Comparison of ENCODE assay signal across 9 mouse cellular contexts in genomic region chr1:55362634-55363033, GRCm38 (mm10). TPM values are rescaled to one million over a fixed set of nuclear protein-coding genes. Genes with fewer than 3 reads are reported as not detected.
A peak's percentile ranks its signal among the peaks of the same experiment; 100 is the strongest.
DNase-seq lines count a peak whose midpoint lies in the region; ATAC-seq and TF ChIP-seq lines count a peak whose summit lies in the region.
"Had no signal": no experiment of that assay in that cellular context is flagged by ENCODE, and none has a peak within 500 bp of the region (broad histone marks: within the 10 kb centered on the region; RNA-seq: fewer than 3 reads in every experiment).

No protein-coding gene starts in this region.

- peaks cover 7% of the 10 kb centered on the region; the same call in 1 of the 2 replicates for H3K9me3 ChIP-seq in lung, embryonic 14.5 days (ENCODE audit: low read depth, low read length)
- H3K9me3 ChIP-seq in forebrain, embryonic 10.5 days, result peaks cover 9% of the 10 kb centered on the region
- peaks cover 7% of the 10 kb centered on the region for H3K9me3 ChIP-seq in intestine, embryonic 16.5 days (ENCODE audit: control insufficient read depth, low read length)
- no peaks in the 10 kb centered on the region for H3K9me3 ChIP-seq in neural tube, embryonic 14.5 days (ENCODE audit: control insufficient read depth, low read length)

- no peaks in the 10 kb centered on the region for H3K4me1 ChIP-seq in lung, embryonic 14.5 days (ENCODE audit: insufficient read depth)
- peaks cover 9% of the 10 kb centered on the region for H3K4me1 ChIP-seq in forebrain, embryonic 10.5 days
- H3K4me1 ChIP-seq in intestine, embryonic 16.5 days (ENCODE audit: control insufficient read depth, insufficient read depth, low read length), result peaks cover 4% of the 10 kb centered on the region; the same call in 1 of the 2 replicates
- no peaks in the 10 kb centered on the region for H3K4me1 ChIP-seq in neural tube, embryonic 14.5 days (ENCODE audit: control insufficient read depth, insufficient read depth, low read length)

- WGBS in lung, embryonic 14.5 days, result 50% methylated on average over 27 of the region's 49 CpGs
- 46% methylated on average over 49 of the region's 49 CpGs for WGBS in forebrain, embryonic 10.5 days
- 45% methylated on average over 48 of the region's 49 CpGs for WGBS in intestine, embryonic 16.5 days
- 45% methylated on average over 47 of the region's 49 CpGs for WGBS in neural tube, embryonic 14.5 days

- DNase-seq in lung, embryonic 14.5 days, result no peak
- no peak for DNase-seq in lung, postnatal 4 days
- DNase-seq in forebrain, embryonic 10.5 days (ENCODE audit: extremely low spot score, low spot score), result no peak
- no peak for DNase-seq in layer of hippocampus, adult 9-10 months (ENCODE audit: low spot score)
- DNase-seq in right cerebral cortex, adult 18-20 months, result no peak
- DNase-seq in ovary, postnatal 36 days (ENCODE audit: low spot score), result no peak

- ATAC-seq in lung, embryonic 14.5 days (ENCODE audit: insufficient read depth), result 0 out of 2 replicates have a peak, but pooled peaks have one; percentile 21
- ATAC-seq in intestine, embryonic 16.5 days, result peak; percentile 46
- peak; percentile 31; the same call in 1 of the 2 replicates for ATAC-seq in neural tube, embryonic 14.5 days (ENCODE audit: low read depth)

- no peak overlapping the region for H3K9ac ChIP-seq in lung, embryonic 14.5 days
- no peak overlapping the region for H3K9ac ChIP-seq in intestine, embryonic 16.5 days (ENCODE audit: low read depth, low read length)
- no peak overlapping the region for H3K9ac ChIP-seq in neural tube, embryonic 14.5 days (replicated peaks; ENCODE audit: low read depth, low read length)

- TF ChIP-seq CTCF in lung, embryonic 14.5 days (IDR thresholded peaks at IDR 0.05; ENCODE audit: low read depth), result no peak

- peak overlapping the region; percentile 63 for H3K4me2 ChIP-seq in lung, embryonic 14.5 days
- H3K4me2 ChIP-seq in intestine, embryonic 16.5 days (ENCODE audit: low read depth, low read length), result peak overlapping the region; percentile 70
- H3K4me2 ChIP-seq in neural tube, embryonic 14.5 days (ENCODE audit: low read depth, low read length), result no peak overlapping the region; the same call in 1 of the 2 replicates

- H3K36me3 ChIP-seq in lung, embryonic 14.5 days (ENCODE audit: insufficient read depth), result no peaks in the 10 kb centered on the region
- no peaks in the 10 kb centered on the region for H3K36me3 ChIP-seq in forebrain, embryonic 10.5 days (replicated peaks)
- H3K36me3 ChIP-seq in intestine, embryonic 16.5 days (ENCODE audit: control insufficient read depth, insufficient read depth, low read length), result no peaks in the 10 kb centered on the region
- no peaks in the 10 kb centered on the region for H3K36me3 ChIP-seq in neural tube, embryonic 14.5 days (ENCODE audit: control insufficient read depth, insufficient read depth, low read length)

- H3K27me3 ChIP-seq in lung, embryonic 14.5 days (ENCODE audit: insufficient read depth, low read length), result peaks cover 25% of the 10 kb centered on the region
- peaks cover 40% of the 10 kb centered on the region for H3K27me3 ChIP-seq in forebrain, embryonic 10.5 days (ENCODE audit: poor library complexity, severe bottlenecking)
- peaks cover 15% of the 10 kb centered on the region for H3K27me3 ChIP-seq in intestine, embryonic 16.5 days (replicated peaks; ENCODE audit: control insufficient read depth, insufficient read depth, low read length)
- peaks cover 11% of the 10 kb centered on the region for H3K27me3 ChIP-seq in neural tube, embryonic 14.5 days (ENCODE audit: control insufficient read depth, insufficient read depth, low read length)

- H3K4me3 ChIP-seq in lung, embryonic 14.5 days (ENCODE audit: low read depth, low read length), result peak overlapping the region; percentile 46
- H3K4me3 ChIP-seq in forebrain, embryonic 10.5 days, result peak overlapping the region; percentile 58
- peak overlapping the region; percentile 59 for H3K4me3 ChIP-seq in intestine, embryonic 16.5 days (ENCODE audit: low read length)
- peak overlapping the region; percentile 43 for H3K4me3 ChIP-seq in neural tube, embryonic 14.5 days (ENCODE audit: low read depth, low read length)

- no peak overlapping the region for H3K27ac ChIP-seq in lung, embryonic 14.5 days (ENCODE audit: low read depth)
- H3K27ac ChIP-seq in forebrain, embryonic 10.5 days, result no peak overlapping the region
- H3K27ac ChIP-seq in intestine, embryonic 16.5 days (ENCODE audit: low read length), result no peak overlapping the region
- no peak overlapping the region for H3K27ac ChIP-seq in neural tube, embryonic 14.5 days (ENCODE audit: low read depth, low read length)

RNA-seq across cellular contexts. Expression of gene Boll, which starts 0.6 kb away (rescaled TPM):
- 0.32 TPM in 1 of 2 replicates, not detected in the other for polyA plus RNA-seq in lung, embryonic 14.5 days (2014; fragmentation: Nextera tagmentation; extraction: Ambion mirVana)
- 0.20 and 0.30 TPM in 2 replicates for polyA plus RNA-seq in forebrain, embryonic 10.5 days (2016; fragmentation: Nextera tagmentation; extraction: Ambion mirVana)
- 0.31 and 0.44 TPM in 2 replicates for polyA plus RNA-seq in intestine, embryonic 16.5 days (2015; fragmentation: Nextera tagmentation; extraction: Ambion mirVana)
- not detected in 2 replicates for polyA plus RNA-seq in neural tube, embryonic 14.5 days (2014; fragmentation: Nextera tagmentation; extraction: Ambion mirVana)
- polyA plus RNA-seq: erythroblast, embryonic 14.5 days had no signal

RNA-seq across cellular contexts. Expression of gene Plcl1, which starts 43.1 kb away (rescaled TPM):
- 1.9 and 2.1 TPM in 2 replicates for polyA plus RNA-seq in lung, embryonic 14.5 days (2014; fragmentation: Nextera tagmentation; extraction: Ambion mirVana)
- 0.68 and 0.87 TPM in 2 replicates for polyA plus RNA-seq in forebrain, embryonic 10.5 days (2016; fragmentation: Nextera tagmentation; extraction: Ambion mirVana)
- polyA plus RNA-seq in intestine, embryonic 16.5 days (2015; fragmentation: Nextera tagmentation; extraction: Ambion mirVana), result 1.5 TPM in 2 replicates
- 5.4 and 6.9 TPM in 2 replicates for polyA plus RNA-seq in neural tube, embryonic 14.5 days (2014; fragmentation: Nextera tagmentation; extraction: Ambion mirVana)
- polyA plus RNA-seq: erythroblast, embryonic 14.5 days had no signal
